Mouse (Mus musculus) myocyte (in vitro differentiated cells): Measurements from ENCODE around the gene Tom1l1.

ENCODE experiments used
- E2F4 ChIP-seq: IDR thresholded peaks from one replicate; pipeline ENCODE4 v1.6.1; 2011; ENCODE audit warnings: mild to moderate bottlenecking, control low read depth, moderate library complexity; ENCODE audit not compliant: insufficient read depth
- MAX ChIP-seq: IDR thresholded peaks from one replicate; pipeline ENCODE4 v1.6.1; 2011; ENCODE audit warnings: low read depth, mild to moderate bottlenecking, control low read depth
- MYOD1 ChIP-seq, 3 experiments: IDR thresholded peaks; one replicate each; pipeline ENCODE4 v1.6.1; 2011; ENCODE audit warnings: control low read depth in 2 of 3, low read depth in 2 of 3, mild to moderate bottlenecking in 2 of 3, moderate library complexity in 1 of 3; ENCODE audit not compliant: insufficient read length in 2 of 3, control insufficient read depth in 1 of 3
- MYOG ChIP-seq, 3 experiments: IDR thresholded peaks; one replicate each; pipeline ENCODE4 v1.6.1; 2011; ENCODE audit warnings: control low read depth in 2 of 3, low read depth in 2 of 3, mild to moderate bottlenecking in 2 of 3; ENCODE audit not compliant: insufficient read length in 2 of 3, control insufficient read depth in 1 of 3, insufficient read depth in 1 of 3
- POLR2A ChIP-seq: IDR thresholded peaks from one replicate; pipeline ENCODE4 v1.6.1; 2011; ENCODE audit warnings: low read depth, mild to moderate bottlenecking, control low read depth, moderate library complexity; ENCODE audit not compliant: insufficient read length
- POLR2AphosphoS2 ChIP-seq: IDR thresholded peaks from one replicate; pipeline ENCODE4 v1.6.1; 2011; ENCODE audit warnings: low read depth, control low read depth; ENCODE audit not compliant: insufficient read length
- SRF ChIP-seq: IDR thresholded peaks from one replicate; pipeline ENCODE4 v1.6.1; 2011; ENCODE audit warnings: low read depth; ENCODE audit not compliant: control insufficient read depth, insufficient read length
- TCF12 ChIP-seq: IDR thresholded peaks from one replicate; pipeline ENCODE4 v1.6.1; 2011; ENCODE audit warnings: mild to moderate bottlenecking, control low read depth; ENCODE audit not compliant: poor library complexity, insufficient read depth, severe bottlenecking
- TCF3 ChIP-seq: IDR thresholded peaks from one replicate; pipeline ENCODE4 v1.6.1; 2011; ENCODE audit warnings: low read depth, control low read depth; ENCODE audit not compliant: insufficient read length
- USF1 ChIP-seq: IDR thresholded peaks from one replicate; pipeline ENCODE4 v1.6.1; 2011; ENCODE audit warnings: low read depth, mild to moderate bottlenecking, control low read depth, moderate library complexity

- no peak for TF ChIP-seq POLR2A
- TF ChIP-seq TCF3: no peak
- no peak for TF ChIP-seq MAX
- no peak for TF ChIP-seq USF1
- TF ChIP-seq MYOG (IDR thresholded peaks at IDR 0.05; ENCODE audit: control insufficient read depth in 1 of 3, insufficient read depth in 1 of 3, insufficient read length in 2 of 3, low read depth in 2 of 3): no peak
- no peak for TF ChIP-seq SRF
- TF ChIP-seq TCF12: no peak
- TF ChIP-seq E2F4: no peak
- TF ChIP-seq MYOD1 (IDR thresholded peaks at IDR 0.05; ENCODE audit: control insufficient read depth in 1 of 3, insufficient read length in 2 of 3, low read depth in 2 of 3): no peak
- TF ChIP-seq POLR2AphosphoS2: no peak
Measured at GRCm38 (mm10) chr11:90685196-90685595, 3.0 kb downstream of the Tom1l1 start.
